Mouse (Mus musculus): ENCODE measurements at regions not wholly inside any gene's neighbourhood (a gene's known extent, or its start where the extent isn't known, plus 50 kb on each side); places are given as distances from the start of the nearest gene placed in this dataset.
"Not testable (repeated sequence)": the region's sequence is repeated elsewhere in the genome, so short reads cannot be mapped to it uniquely, and the experiment has no call there.

GRCm38 (mm10) chr1:23034271-23034670 lies 67.8 kb downstream of the 4933415F23Rik start:
- no peak for DNase-seq (ENCODE audit: inconsistent ontology term)

GRCm38 (mm10) chr1:23023536-23023935 lies 78.5 kb downstream of the 4933415F23Rik start:
- DNase-seq (ENCODE audit: inconsistent ontology term): no peak

- no peak for DNase-seq (ENCODE audit: inconsistent ontology term)
These were observed 94.1 kb downstream of the 4933415F23Rik start for GRCm38 (mm10) chr1:23007784-23008490.

GRCm38 (mm10) chr1:23004882-23005281 lies 97.2 kb downstream of the 4933415F23Rik start:
- DNase-seq (ENCODE audit: inconsistent ontology term): no peak

- no peak for DNase-seq (ENCODE audit: inconsistent ontology term)
These were observed 105.4 kb downstream of the 4933415F23Rik start for GRCm38 (mm10) chr1:22996665-22997064.

GRCm38 (mm10) chr1:22989521-22990221 lies 112.4 kb downstream of the 4933415F23Rik start:
- DNase-seq (ENCODE audit: inconsistent ontology term): no peak

- DNase-seq (ENCODE audit: inconsistent ontology term): no peak
These were observed 114.5 kb downstream of the 4933415F23Rik start for GRCm38 (mm10) chr1:22987521-22987920.

- DNase-seq (ENCODE audit: inconsistent ontology term): not testable (repeated sequence)
These were observed 117.8 kb downstream of the 4933415F23Rik start for GRCm38 (mm10) chr1:22984276-22984675.

GRCm38 (mm10) chr1:22974917-22975316 lies 127.1 kb downstream of the 4933415F23Rik start:
- DNase-seq (ENCODE audit: inconsistent ontology term): peak; percentile 7

GRCm38 (mm10) chr1:22943995-22944394 lies 138.2 kb upstream of the Rims1 start:
- no peak for DNase-seq (ENCODE audit: inconsistent ontology term)

GRCm38 (mm10) chr1:22939816-22940215 lies 134.0 kb upstream of the Rims1 start:
- DNase-seq (ENCODE audit: inconsistent ontology term): peak; percentile 1

- DNase-seq (ENCODE audit: inconsistent ontology term): no peak
These were observed 125.5 kb upstream of the Rims1 start for GRCm38 (mm10) chr1:22931147-22931896.

- no peak for DNase-seq (ENCODE audit: inconsistent ontology term)
These were observed 97.2 kb upstream of the Rims1 start for GRCm38 (mm10) chr1:22902992-22903391.

- DNase-seq (ENCODE audit: inconsistent ontology term): no peak
These were observed 95.3 kb upstream of the Rims1 start for GRCm38 (mm10) chr1:22901018-22901625.

- no peak for DNase-seq (ENCODE audit: inconsistent ontology term)
These were observed 89.3 kb upstream of the Rims1 start for GRCm38 (mm10) chr1:22895099-22895498.

- peak; percentile 27 for DNase-seq (ENCODE audit: inconsistent ontology term)
These were observed 57.2 kb upstream of the Rims1 start for GRCm38 (mm10) chr1:22862985-22863384.

Data from Muller cell, postnatal 12 days (primary cell).